Mouse (Mus musculus) kidney, embryonic 16.5 days (tissue): ENCODE measurements around the gene Afdn. TPM values are rescaled to one million over a fixed set of nuclear protein-coding genes. Genes with fewer than 3 reads are reported as not detected.

Experiments
- ATAC-seq: fragments of 200-750 bp; cut with Nextera tagmentation; 2 replicates; pipeline ENCODE4 v1.8.0; 2017; ENCODE audit warnings: moderate TSS enrichment; ENCODE audit not compliant: low FRiP score, low TSS enrichment
- H3K27ac ChIP-seq: fragments of 300-500 bp; sonication (generic); 2 replicates; pipeline ENCODE4 v1.5.1; 2014; ENCODE audit warnings: low read length
- H3K27me3 ChIP-seq: fragments of 300-500 bp; sonication (generic); 2 replicates; pipeline ENCODE4 v1.6.1; 2014; ENCODE audit warnings: low read length, control low read depth, mixed read lengths; ENCODE audit not compliant: insufficient read depth
- H3K36me3 ChIP-seq: fragments of 300-500 bp; sonication (generic); 2 replicates; pipeline ENCODE4 v1.6.1; 2014; ENCODE audit warnings: low read length, control low read depth, mixed read lengths; ENCODE audit not compliant: insufficient read depth
- H3K4me1 ChIP-seq: fragments of 300-500 bp; sonication (generic); 2 replicates; pipeline ENCODE4 v1.6.1; 2014; ENCODE audit warnings: low read length, control low read depth, mixed read lengths; ENCODE audit not compliant: insufficient read depth
- H3K4me2 ChIP-seq: fragments of 300-500 bp; sonication (generic); replicated peaks from 2 replicates; pipeline ENCODE4 v1.6.1; 2014; ENCODE audit warnings: low read depth, low read length
- H3K4me3 ChIP-seq: fragments of 300-500 bp; sonication (generic); 2 replicates; pipeline ENCODE4 v1.5.1; 2014; ENCODE audit warnings: mild to moderate bottlenecking, low read length
- H3K9ac ChIP-seq: fragments of 300-500 bp; sonication (generic); replicated peaks from 2 replicates; pipeline ENCODE4 v1.6.1; 2014; ENCODE audit warnings: low read length
- H3K9me3 ChIP-seq: fragments of 300-500 bp; sonication (generic); 2 replicates; pipeline ENCODE4 v1.6.1; 2016; ENCODE audit warnings: low read length, control low read depth
- WGBS: fragments of 180-500 bp; shearing (Covaris S2); extraction: QIAGEN DNeasy Blood & Tissue Kit; methylation state at CpG from one replicate; pipeline ENCODE4 v1.1.7; 2014; 5-methylcytosine and 5-hydroxymethylcytosine counted together
- polyA plus RNA-seq: library from polyadenylated mRNA; unstranded; fragments of >200 nt; fragmentation: Nextera tagmentation; extraction: Ambion mirVana; gene quantifications from 2 replicates; pipeline ENCODE4 v1.2.1, GENCODE M21; 2015

Gene Afdn
- polyA plus RNA-seq, 1 experiment from 2014 or later, result 52.7 TPM

- Histone ChIP-seq H3K27ac (peak overlapping the region; percentile 20; the same call in 1 of the 2 replicates), H3K4me2 (no peak overlapping the region), H3K4me1 (peaks cover 16% of the 10 kb centered on the region), H3K36me3 (no peaks in the 10 kb centered on the region), H3K9me3 (no peaks in the 10 kb centered on the region), H3K9ac (no peak overlapping the region), H3K27me3 (no peaks in the 10 kb centered on the region), H3K4me3 (no peak overlapping the region)
- ATAC-seq, result no peak
- 57% methylated on average over 6 of the region's 6 CpGs for WGBS
Measured at GRCm38 (mm10) chr17:13737336-13737735, 23.0 kb upstream of the Afdn start.

DNA sequence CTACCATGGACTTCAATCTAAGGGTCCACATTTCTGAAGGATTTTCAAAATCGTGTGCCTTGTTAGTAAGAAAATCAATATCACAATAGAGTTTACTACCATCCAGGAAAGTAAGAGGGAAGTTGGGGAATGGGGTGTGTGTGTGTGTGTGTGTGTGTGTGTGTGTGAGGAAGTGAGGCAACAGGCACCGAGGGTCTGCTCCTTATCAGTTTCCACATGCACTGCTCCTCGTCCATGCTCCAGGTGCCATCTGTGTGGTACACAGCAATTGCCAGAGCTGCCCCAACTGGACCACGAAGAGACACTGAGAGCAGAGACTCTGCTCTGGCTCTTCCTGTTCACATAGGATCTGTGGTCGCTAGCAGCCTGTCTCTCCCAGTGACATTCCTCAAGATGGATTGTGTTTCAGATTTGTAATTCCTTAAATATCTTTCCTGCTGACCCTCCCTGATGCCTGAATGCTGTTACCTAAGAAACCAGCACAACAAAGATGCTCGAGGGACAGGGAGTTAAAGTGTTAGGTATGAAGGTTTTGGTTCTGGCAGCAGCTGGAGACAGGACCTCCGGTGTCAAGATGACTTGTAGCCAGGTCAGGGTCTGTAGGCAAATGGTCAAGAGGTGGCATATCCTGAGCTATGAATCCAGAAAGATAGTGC, 22.1 kb upstream of the Afdn start:
- H3K4me2 ChIP-seq, result no peak overlapping the region
- WGBS, result 48% methylated on average over 7 of the region's 7 CpGs
- no peak overlapping the region for H3K27ac ChIP-seq
- no peak overlapping the region for H3K4me3 ChIP-seq
- H3K9me3 ChIP-seq, result no peaks in the 10 kb centered on the region
- no peak for ATAC-seq
- H3K36me3 ChIP-seq, result no peaks in the 10 kb centered on the region
- H3K9ac ChIP-seq, result no peak overlapping the region
- peaks cover 22% of the 10 kb centered on the region for H3K4me1 ChIP-seq
- H3K27me3 ChIP-seq, result no peaks in the 10 kb centered on the region

- H3K9ac ChIP-seq, result no peak overlapping the region
- WGBS, result 96% methylated on average over 2 of the region's 2 CpGs
- H3K4me3 ChIP-seq, result no peak overlapping the region
- H3K27ac ChIP-seq, result no peak overlapping the region
- no peak for ATAC-seq
- peaks cover 28% of the 10 kb centered on the region for H3K4me1 ChIP-seq
- H3K4me2 ChIP-seq, result no peak overlapping the region
- H3K36me3 ChIP-seq, result no peaks in the 10 kb centered on the region
- no peaks in the 10 kb centered on the region for H3K9me3 ChIP-seq
- H3K27me3 ChIP-seq, result no peaks in the 10 kb centered on the region
Measured at GRCm38 (mm10) chr17:13738916-13739315, 21.4 kb upstream of the Afdn start.

- H3K9ac ChIP-seq, result no peak overlapping the region
- H3K4me3 ChIP-seq, result no peak overlapping the region
- H3K9me3 ChIP-seq, result no peaks in the 10 kb centered on the region
- no peak overlapping the region for H3K27ac ChIP-seq
- no peak overlapping the region for H3K4me2 ChIP-seq
- H3K27me3 ChIP-seq, result no peaks in the 10 kb centered on the region
- peaks cover 38% of the 10 kb centered on the region for H3K4me1 ChIP-seq
- no peaks in the 10 kb centered on the region for H3K36me3 ChIP-seq
- no peak for ATAC-seq
- 83% methylated on average over 5 of the region's 5 CpGs for WGBS
Measured at GRCm38 (mm10) chr17:13739981-13740380, 20.4 kb upstream of the Afdn start.

DNA sequence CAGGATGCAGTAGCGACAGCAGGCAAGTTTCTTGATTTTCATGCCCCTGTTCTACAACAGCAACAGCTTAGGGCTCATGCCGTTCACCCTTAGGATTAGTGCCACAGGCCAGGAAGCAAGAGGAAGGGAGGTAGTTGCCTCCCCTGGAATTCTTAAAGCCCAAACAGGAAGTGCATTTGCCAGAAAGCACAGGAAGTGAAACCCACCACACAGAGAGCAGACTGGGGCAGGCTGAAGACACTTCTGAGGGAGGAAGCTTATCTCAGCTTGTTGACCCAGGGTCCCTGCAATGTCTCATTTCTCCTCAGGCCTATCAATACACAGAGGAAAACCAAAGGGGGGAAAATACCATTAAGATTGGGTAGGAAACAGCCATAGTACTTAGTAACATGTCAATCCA, 19.5 kb upstream of the Afdn start:
- 38% methylated on average over 2 of the region's 2 CpGs for WGBS
- Histone ChIP-seq H3K4me2 (no peak overlapping the region), H3K27ac (peak overlapping the region; percentile 31; the same call in 1 of the 2 replicates), H3K4me3 (no peak overlapping the region), H3K27me3 (no peaks in the 10 kb centered on the region), H3K4me1 (peaks cover 46% of the 10 kb centered on the region), H3K36me3 (no peaks in the 10 kb centered on the region), H3K9me3 (no peaks in the 10 kb centered on the region), H3K9ac (no peak overlapping the region)
- no peak for ATAC-seq

DNA sequence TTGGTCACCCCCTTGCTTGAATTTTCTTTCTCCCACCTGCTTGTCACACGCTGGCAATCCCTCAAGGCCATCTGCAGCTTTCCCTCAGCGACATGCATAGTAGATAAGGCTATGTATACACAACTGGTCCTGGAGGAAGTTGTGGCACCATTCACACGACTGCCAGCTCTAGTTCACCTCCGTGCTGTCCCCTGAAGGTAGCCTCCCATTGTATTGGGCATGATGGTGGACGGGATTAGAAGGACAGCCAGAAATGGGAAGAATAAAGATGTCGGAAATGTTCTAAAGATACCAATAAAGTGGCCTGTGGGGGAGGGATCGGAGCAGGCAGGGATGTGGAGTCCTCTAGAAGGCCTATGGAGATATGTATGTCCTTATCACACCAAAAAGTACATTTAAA, 18.7 kb upstream of the Afdn start:
- no peaks in the 10 kb centered on the region for H3K27me3 ChIP-seq
- ATAC-seq, result no peak
- no peak overlapping the region for H3K27ac ChIP-seq
- no peak overlapping the region for H3K4me2 ChIP-seq
- H3K4me1 ChIP-seq, result peaks cover 45% of the 10 kb centered on the region
- 79% methylated on average over 7 of the region's 7 CpGs for WGBS
- H3K9ac ChIP-seq, result no peak overlapping the region
- no peak overlapping the region for H3K4me3 ChIP-seq
- no peaks in the 10 kb centered on the region for H3K36me3 ChIP-seq
- H3K9me3 ChIP-seq, result no peaks in the 10 kb centered on the region

GRCm38 (mm10) chr17:13742334-13742733, 18.0 kb upstream of the Afdn start:
- H3K27ac ChIP-seq, result no peak overlapping the region
- no peak for ATAC-seq
- 13% methylated on average over 2 of the region's 2 CpGs for WGBS

DNA sequence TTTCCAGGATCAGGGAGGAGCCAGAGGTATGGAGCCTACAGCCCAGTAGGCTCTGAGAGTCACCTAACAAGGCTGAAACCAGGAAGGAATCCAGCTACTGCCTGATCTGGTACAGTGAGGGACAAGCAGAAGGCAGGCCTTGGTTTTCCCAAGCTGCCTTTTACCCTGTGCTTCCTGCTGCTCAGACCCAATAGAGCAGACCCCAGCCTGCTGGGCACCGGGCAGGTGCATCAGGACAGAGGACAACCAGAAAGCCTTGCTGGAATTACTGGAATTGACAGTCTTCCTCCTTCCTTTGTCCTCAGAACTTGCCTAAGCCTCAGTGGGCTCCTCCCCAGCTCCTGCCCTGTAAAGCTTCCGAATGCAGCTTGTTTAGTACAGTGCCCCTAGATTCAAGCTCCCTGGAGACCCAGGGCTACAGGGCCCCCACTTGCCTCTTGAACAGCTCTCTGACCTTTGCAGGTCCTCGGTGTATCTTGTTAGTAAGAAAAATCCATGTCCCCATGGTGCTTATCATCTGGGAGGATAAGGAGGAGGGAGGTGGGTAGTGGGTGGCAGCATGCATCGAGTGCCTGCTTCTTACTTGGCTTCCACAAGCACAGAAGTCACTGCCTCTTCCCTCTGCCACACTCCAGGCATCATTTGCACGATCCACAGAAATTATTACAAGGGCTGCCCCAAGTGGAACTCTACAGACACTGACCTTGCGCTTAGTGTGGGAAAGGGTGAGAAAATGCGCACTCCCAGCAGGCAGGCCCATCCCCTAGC, 17.2 kb upstream of the Afdn start:
- no peak for ATAC-seq
- peak overlapping the region; percentile 82 for H3K27ac ChIP-seq
- WGBS, result 49% methylated on average over 7 of the region's 7 CpGs
- H3K27me3 ChIP-seq, result no peaks in the 10 kb centered on the region
- H3K9me3 ChIP-seq, result no peaks in the 10 kb centered on the region
- no peak overlapping the region for H3K4me3 ChIP-seq
- H3K4me2 ChIP-seq, result no peak overlapping the region
- H3K36me3 ChIP-seq, result no peaks in the 10 kb centered on the region
- peak overlapping the region; percentile 28; the same call in 1 of the 2 replicates for H3K9ac ChIP-seq
- H3K4me1 ChIP-seq, result peaks cover 45% of the 10 kb centered on the region

More at GRCm38 (mm10) chr17:13742334-13742733, 18.0 kb upstream of the Afdn start:
- no peaks in the 10 kb centered on the region for H3K36me3 ChIP-seq
- H3K27me3 ChIP-seq, result no peaks in the 10 kb centered on the region
- no peak overlapping the region for H3K4me3 ChIP-seq
- no peaks in the 10 kb centered on the region for H3K9me3 ChIP-seq
- no peak overlapping the region for H3K9ac ChIP-seq
- peaks cover 45% of the 10 kb centered on the region for H3K4me1 ChIP-seq
- no peak overlapping the region for H3K4me2 ChIP-seq

GRCm38 (mm10) chr17:13743709-13744079, 16.6 kb upstream of the Afdn start:
- peak; percentile 47; the same call in 1 of the 2 replicates for ATAC-seq
- Histone ChIP-seq H3K9ac (0 out of 2 replicates have a peak overlapping the region, but pooled peaks have one; percentile 14), H3K4me2 (no peak overlapping the region)

DNA sequence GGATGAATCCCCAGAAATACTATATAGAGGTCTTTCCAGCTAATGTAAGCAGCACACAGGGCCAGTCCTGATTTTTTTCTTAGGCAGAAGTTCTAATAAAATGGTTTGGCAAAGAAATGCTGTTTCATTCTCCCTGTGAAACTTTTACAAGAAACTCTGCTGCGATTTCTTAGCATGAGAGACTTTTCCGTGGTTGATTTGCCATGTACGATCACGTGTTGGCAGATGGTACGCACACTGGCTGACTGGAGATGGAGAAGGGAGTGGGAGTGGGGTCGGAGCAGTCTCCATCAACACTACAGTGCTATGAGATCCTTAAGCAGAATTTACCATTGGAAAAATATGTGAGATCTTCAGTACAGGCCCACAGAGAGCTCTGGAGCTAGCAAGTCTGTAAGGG, 16.1 kb upstream of the Afdn start:
- H3K4me1 ChIP-seq, result peaks cover 45% of the 10 kb centered on the region
- H3K27ac ChIP-seq, result peak overlapping the region; percentile 82
- 0 out of 2 replicates have a peak, but pooled peaks have one; percentile 13 for ATAC-seq
- H3K9me3 ChIP-seq, result no peaks in the 10 kb centered on the region
- H3K27me3 ChIP-seq, result no peaks in the 10 kb centered on the region
- H3K4me3 ChIP-seq, result no peak overlapping the region
- H3K36me3 ChIP-seq, result no peaks in the 10 kb centered on the region
- H3K4me2 ChIP-seq, result no peak overlapping the region
- H3K9ac ChIP-seq, result peak overlapping the region; percentile 18; the same call in 1 of the 2 replicates
- 22% methylated on average over 6 of the region's 6 CpGs for WGBS

More at GRCm38 (mm10) chr17:13743709-13744079, 16.6 kb upstream of the Afdn start:
- 38% methylated on average over 5 of the region's 5 CpGs for WGBS
- no peaks in the 10 kb centered on the region for H3K27me3 ChIP-seq
- H3K36me3 ChIP-seq, result no peaks in the 10 kb centered on the region
- peak overlapping the region; percentile 82 for H3K27ac ChIP-seq
- no peaks in the 10 kb centered on the region for H3K9me3 ChIP-seq
- peaks cover 45% of the 10 kb centered on the region for H3K4me1 ChIP-seq
- no peak overlapping the region for H3K4me3 ChIP-seq
